Mouse (Mus musculus) testis, postnatal 10 days (tissue): ENCODE results near the gene Hist1h2bn.
"Not testable (repeated sequence)": the region's sequence is repeated elsewhere in the genome, so short reads cannot be mapped to it uniquely, and the experiment has no call there.

Experiments used
- DNase-seq: peaks from one replicate; pipeline ENCODE4 v3.0.0; 2021; ENCODE audit warnings: low spot score

Gene Hist1h2bn

DNA sequence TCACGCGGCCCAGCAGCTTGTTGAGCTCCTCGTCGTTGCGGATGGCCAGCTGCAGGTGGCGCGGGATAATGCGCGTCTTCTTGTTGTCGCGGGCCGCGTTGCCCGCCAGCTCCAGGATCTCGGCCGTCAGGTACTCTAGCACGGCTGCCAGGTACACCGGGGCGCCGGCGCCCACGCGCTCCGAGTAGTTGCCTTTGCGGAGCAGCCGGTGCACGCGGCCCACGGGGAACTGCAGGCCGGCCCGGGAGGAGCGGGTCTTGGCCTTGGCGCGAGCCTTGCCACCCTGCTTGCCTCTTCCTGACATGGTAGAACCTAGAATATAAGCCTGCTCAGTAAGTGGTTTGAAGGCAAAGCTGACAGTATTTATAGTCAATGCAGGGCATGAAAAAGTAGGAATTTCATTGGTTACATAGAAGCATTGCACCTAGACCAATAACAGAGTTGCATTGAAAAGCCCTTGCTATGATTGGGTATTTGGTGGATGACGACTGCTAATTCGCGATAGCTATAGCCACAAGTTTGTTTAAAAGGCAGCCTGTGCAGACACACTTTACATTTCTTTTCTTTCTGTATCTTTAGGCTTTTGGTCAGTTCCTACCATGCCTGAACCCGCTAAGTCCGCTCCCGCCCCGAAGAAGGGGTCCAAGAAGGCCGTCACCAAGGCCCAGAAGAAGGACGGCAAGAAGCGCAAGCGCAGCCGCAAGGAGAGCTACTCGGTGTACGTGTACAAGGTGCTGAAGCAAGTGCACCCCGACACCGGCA, at the start of gene Hist1h2bn, which contains the start of gene Hist1h2ak:
Gene Hist1h2bn (plus strand): TSS at position 600 of the 762 bp plus-strand sequence.
Gene Hist1h2ak (minus strand): TSS at position 304 of the 762 bp plus-strand sequence.
- peak; percentile 55 for DNase-seq

DNA sequence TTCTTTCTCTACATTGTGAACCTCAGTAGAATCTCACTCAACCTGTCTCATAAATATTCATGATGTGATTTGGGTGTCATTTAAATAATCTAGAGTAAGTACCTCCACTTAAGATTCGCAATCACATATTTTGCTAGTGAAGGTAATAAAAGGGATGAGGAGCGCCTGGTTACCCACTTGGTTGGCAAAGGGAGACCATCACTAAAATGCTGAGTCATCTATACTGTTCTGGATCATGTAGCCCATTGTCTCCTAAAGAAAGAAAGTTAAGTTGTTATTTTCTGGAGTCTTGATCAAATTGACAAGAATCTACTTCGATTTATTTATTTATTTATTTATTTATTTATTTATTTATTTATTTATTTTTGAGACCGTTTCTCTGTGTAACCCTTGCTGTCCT, 47.3 kb upstream of the Hist1h2bn start:
- DNase-seq = no peak

DNA sequence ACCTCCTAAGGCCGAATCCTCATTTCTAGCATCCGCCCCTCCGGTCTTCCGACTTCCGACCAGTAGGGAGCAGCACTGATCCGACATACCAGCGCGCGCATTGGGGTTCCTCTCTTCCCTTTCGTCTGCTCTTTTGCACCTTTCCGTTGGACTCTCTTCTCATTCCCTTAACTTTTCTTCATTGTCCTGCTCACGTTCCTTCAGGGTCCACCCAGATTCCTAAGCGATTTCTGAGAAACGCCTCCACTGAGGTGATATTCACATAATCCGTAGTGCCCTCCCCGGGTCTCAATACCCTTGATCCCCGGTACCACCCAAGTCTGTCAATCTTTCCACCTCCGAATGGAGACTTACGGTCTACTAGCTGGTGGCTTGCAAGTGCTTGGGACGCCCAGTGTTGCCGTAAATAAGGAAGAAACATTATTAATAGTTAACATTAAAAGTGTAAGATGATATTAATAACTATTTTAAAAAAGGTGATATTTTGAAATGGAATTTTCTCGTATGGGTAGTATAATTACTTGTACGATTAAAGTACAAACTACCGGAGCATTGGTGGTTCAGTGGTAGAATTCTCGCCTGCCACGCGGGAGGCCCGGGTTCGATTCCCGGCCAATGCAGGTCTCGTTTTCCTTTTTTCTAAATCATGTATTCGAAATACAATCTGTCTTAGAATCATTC, 43.8 kb upstream of the Hist1h2bn start:
- DNase-seq = peak; percentile 93

DNA sequence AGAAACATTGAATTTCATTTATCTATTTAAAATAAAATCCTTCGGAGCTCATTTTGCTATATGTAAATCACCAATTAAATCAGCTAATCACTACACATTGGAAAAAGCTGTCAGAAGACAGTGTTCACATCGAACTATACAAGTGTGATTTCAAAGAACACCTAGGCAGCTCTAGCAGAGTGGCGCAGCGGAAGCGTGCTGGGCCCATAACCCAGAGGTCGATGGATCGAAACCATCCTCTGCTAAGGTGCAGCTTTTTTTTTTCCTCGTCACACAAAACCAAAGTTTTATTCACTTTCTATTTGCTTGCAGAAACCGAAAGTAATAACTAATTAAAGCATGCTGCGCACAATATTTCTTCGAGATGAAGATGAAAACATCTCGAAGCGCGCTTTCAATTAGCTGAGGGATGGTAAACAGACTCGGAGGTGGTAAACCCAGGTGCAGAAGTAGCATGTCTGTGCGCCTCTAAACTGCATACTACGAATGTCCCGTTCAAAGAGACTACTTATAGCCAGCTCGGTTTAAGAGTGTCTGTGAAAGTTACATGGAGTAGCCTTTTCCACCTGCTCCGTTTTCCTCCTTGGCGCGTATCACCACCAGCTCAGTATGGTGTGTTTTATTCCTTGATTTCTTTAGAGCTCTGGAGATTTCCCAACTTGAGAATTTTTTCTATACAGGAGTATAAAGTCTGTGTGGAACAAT, 43.0 kb upstream of the Hist1h2bn start:
- DNase-seq = peak; percentile 85

DNA sequence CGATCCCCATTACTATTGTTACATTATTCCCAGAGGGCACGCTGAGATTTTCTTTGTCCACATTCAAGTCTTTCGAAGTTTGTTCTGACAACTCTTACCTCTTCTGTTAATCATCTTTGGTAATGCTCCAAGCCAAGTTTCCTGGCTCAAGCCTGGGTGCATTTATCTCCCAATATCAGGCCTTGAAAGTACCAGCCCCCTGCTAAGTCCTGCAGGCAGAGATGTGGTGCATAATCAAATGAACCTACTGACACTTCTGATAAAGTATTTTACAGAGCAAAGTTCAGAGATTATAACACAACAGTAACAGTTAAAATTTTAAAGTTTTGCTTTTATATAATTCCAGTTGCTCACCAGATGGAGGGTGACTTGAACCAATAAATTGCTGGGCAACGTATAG, 42.2 kb upstream of the Hist1h2bn start:
- no peak for DNase-seq

DNA sequence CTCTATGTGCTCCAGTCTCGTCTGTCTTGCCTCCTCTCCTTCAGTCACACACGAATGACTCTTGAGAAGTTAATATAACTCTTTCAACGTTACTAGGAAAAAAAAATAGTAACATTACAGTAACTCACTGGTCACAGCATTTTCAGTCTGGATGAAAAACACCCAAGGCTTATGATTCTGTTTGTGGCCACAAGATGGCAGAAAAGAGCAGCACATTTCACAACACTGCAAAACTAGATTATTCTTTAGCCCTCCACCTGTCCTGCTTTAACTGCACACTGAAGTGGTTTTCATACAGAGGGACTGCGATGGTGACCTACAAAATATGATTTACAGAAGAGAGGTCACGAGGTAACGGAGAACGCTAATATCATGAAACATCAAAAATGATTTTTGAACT, 39.2 kb upstream of the Hist1h2bn start:
- peak; percentile 59 for DNase-seq

DNA sequence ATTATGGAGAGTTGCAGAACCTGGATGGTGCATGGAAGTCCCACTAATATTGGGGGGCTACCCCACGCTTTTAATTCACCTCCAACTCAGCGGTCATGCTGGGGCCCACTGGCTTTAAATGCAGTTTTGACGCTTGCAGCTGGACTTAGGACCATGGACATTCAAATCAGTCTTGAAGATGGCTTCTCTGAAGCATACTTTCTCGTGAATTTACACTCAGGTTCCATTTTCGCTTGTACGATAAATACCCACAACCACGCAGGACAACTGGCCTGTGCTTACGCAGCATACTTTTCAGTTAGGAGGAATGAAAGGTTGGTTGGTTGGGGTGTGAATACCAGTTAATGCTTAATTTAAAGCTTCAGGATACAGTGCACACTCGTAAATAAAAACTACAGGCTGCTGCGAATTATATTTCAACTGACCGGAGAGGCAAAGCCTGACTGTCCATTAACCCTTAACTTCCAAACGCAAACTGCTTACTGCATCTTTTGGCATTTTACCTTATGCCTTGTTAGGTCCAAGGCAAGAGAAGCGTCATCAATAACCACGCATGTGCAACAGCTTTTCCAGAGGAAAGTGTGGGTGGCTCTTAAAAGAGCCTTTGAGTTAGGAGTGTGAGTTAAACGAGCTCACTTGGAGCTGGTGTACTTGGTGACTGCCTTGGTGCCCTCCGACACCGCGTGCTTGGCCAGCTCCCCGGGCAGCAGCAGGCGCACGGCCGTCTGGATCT, 38.6 kb upstream of the Hist1h2bn start:
- no peak for DNase-seq

DNA sequence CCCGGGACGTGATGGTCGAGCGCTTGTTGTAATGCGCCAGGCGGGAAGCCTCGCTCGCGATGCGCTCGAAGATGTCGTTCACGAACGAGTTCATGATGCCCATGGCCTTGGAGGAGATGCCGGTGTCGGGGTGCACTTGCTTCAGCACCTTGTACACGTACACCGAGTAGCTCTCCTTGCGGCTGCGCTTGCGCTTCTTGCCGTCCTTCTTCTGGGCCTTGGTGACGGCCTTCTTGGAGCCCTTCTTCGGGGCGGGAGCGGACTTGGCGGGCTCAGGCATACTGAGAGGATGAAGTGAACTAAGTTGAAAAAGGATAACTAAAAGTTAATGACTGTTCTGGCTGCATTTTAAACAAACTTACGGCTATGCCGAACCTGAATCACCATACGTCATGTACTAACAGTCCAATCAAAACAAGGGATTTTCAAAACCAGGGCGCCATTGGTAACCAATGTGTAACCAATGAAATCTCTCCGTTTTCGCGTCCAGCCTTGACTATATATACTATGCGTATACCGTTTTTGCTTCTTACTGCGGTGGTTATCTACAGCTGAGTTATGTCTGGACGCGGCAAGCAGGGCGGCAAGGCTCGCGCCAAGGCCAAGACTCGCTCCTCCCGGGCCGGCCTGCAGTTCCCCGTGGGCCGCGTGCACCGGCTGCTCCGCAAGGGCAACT, 37.9 kb upstream of the Hist1h2bn start, which contains the start of the genes Hist1h2bl and Hist1h2ai:
Gene Hist1h2bl (minus strand): TSS at position 280 of the 676 bp plus-strand sequence.
Gene Hist1h2ai (plus strand): TSS at position 559 of the 676 bp plus-strand sequence.
- DNase-seq = peak; percentile 64

DNA sequence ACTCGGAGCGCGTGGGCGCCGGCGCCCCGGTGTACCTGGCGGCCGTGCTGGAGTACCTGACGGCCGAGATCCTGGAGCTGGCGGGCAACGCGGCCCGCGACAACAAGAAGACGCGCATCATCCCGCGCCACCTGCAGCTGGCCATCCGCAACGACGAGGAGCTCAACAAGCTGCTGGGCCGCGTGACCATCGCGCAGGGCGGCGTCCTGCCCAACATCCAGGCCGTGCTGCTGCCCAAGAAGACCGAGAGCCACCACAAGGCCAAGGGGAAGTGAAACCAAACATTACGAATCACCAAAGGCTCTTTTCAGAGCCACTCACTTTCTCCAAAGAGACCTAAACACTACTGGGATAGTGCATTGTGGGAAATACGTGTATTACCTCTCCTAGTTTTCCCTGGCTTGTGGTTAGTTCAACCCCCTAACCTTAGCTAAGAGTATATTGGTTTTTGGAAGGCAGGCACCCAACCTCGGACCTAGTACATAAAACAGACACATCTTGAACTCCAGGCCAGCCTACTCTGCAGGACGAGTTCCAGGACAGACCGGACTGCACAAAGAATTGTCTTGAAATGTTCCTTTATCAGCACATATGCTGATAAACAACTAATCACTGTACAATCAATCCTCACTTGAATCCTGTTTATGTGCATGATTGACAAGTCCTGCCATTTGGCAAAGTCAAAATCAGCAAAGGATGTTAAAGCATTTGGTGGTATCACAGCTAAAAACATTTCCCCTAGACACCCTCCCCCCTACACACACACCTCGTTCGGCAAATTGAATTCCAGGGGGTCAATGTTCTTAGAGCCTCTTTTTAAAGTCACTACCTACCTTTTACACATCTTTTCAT, 37.2 kb upstream of the Hist1h2bn start:
- DNase-seq = not testable (repeated sequence)

DNA sequence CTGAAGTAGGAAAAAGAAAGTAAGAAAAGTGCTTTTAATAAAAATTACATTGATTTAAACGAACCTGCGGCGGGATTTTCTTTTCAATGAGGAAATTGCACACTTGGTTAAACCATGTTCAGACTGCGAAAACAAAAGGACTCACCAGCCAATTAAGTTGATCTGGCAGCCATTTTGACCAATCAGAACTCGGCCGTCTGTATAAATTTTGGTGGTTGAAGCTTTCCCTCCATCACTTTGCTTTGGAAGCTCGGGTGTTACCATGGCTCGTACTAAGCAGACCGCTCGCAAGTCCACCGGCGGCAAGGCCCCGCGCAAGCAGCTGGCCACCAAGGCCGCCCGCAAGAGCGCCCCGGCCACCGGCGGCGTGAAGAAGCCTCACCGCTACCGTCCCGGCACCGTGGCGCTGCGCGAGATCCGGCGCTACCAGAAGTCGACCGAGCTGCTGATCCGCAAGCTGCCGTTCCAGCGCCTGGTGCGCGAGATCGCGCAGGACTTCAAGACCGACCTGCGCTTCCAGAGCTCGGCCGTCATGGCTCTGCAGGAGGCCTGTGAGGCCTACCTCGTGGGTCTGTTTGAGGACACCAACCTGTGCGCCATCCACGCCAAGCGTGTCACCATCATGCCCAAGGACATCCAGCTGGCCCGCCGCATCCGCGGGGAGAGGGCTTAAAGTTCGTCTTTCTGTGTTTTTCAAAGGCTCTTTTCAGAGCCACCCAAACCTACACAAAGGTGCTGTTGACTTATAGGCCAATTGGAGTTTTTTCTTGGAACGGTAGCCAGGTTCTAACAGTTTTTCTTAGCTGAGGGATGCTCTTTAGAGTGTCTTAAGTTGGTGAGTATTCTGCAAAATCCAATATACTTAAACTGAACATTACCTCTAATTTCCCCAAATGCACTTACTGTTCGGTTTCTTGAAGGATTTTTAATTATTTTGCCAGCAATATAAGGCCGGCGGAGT, 36.2 kb upstream of the Hist1h2bn start, which contains the start of gene Hist1h3h:
Gene Hist1h3h (plus strand): TSS at position 263 of the 961 bp plus-strand sequence.
- peak; percentile 74 for DNase-seq

DNA sequence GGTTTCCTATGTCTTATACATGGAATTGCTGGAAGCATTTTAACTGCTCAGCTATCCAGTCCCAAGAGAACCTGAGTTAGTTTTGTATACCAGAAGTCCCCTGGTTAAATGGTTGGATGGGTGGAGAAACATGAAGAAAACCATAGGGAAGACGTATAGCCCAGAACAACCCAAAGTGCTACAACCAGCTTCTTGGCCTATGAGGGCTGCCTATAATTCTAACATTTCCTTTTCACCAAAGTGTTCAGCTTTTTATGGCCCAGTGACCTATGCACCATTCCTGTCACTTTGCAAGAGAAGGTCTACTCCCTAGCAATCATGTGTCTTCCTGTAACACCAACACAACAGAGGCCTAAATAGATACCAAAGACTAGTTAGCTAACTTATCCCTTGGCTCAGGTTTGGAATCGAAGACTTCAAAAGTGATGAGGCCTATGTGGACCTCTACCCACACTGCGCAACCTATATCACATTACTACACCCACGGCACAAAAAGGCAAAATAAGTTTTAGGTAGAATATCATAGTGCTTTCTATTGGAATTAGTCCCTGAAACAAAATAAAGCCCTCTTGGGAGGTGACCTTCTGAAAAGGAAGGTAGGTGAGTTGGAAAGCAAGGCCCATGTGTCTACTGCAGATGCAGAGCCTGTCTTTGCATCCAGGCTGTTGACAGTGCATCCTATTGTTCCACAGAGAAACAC, 35.4 kb upstream of the Hist1h2bn start:
- DNase-seq = no peak

DNA sequence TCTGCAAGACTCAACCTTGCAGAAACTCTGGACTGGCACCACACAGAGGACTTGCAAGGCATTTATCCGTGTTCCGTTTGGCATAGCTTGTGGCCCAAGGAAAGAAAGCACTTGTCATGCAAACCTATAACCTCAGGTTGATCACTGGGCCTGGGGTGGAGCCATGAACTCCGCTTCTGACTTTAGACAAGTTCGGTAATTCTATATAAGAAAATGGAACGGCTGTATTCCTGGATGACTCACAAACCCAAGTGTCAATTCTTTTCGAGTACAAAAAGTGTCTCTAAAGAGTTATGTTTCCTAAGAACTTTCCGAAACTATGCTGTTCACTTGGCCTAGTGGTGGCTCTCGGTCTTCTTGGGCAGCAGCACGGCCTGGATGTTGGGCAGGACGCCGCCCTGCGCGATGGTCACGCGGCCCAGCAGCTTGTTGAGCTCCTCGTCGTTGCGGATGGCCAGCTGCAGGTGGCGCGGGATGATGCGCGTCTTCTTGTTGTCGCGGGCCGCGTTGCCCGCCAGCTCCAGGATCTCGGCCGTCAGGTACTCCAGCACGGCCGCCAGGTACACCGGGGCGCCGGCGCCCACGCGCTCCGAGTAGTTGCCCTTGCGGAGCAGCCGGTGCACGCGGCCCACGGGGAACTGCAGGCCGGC, 32.7 kb upstream of the Hist1h2bn start:
- not testable (repeated sequence) for DNase-seq

DNA sequence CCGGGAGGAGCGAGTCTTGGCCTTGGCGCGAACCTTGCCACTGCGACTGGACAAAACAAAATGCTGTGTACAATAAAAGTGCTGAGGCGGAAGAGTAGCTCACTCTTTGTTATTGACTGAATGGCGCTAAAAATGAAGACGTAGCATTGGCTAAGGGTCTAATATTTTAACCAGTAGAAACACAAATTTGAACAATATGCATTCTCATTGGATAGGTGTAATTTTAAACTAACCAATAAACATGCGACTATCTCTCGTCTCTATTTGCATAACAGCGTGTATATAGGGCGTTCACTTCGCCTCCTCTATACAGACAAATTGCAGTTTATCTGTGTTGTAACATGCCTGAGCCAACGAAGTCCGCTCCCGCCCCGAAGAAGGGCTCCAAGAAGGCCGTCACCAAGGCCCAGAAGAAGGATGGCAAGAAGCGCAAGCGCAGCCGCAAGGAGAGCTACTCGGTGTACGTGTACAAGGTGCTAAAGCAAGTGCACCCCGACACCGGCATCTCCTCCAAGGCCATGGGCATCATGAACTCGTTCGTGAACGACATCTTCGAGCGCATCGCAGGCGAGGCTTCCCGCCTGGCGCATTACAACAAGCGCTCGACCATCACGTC, 32.1 kb upstream of the Hist1h2bn start, which contains the start of gene Hist1h2bm:
Gene Hist1h2bm (plus strand): TSS at position 288 of the 616 bp plus-strand sequence.
- peak; percentile 54 for DNase-seq

DNA sequence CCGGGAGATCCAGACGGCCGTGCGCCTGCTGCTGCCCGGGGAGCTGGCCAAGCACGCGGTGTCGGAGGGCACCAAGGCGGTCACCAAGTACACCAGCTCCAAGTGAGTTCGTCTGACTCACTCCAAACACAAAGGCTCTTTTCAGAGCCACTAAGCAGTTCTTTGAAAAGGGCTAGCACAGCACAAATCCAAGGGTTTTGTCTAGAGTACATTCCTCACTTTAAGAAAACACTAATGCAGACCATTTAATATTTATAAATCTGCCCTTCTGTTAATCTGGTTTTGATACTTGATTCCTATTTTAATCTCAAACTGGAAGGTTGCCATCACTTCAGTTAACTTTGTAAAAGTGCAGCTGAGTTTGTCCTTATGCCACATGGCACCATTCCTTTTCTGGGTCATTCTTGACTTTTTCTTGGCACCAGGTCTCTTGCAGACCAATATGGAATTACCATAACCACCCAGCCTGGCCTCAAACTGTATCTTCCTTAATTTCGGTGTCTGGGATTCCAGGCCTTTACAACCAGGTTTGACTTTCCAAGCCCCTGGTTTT, 31.5 kb upstream of the Hist1h2bn start:
- DNase-seq = no peak

DNA sequence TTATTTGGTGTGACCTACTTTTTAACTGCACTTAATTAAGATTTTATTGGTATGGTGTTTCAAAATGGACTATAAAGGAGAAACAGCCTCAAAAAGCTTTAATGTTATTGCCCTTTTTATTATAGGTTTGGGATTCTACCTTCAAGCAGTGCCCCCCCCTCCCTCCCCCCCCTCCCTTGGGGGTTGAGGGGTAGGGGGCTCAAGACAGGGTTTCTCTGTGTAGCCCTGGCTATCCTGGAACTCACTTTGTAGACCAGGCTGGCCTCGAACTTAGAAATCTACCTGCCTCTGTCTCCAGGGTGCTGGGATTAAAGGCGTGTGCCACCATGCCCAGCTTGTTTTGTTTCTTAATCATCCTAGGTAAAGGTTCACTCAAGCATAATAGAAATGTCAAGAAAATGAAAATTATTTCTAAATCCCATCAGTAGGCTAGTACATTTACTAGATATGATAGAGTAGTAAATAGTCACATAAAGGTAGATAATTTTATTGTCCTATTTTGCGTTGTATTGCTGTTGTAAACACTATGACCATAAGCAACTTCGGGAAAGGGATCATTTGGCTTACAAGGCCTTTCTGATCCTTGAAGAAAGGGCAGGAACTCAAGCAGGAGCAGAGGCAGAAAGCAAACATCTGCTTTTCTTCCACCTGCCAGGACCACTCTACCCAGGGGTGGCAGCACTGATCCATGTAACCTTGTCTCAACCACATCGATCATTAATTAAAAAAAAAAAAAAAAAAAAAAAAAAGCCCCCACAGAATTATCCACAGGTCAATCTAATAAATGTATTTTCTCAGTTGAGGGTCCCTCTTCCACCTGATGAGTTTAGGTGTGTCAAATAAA, 30.7 kb upstream of the Hist1h2bn start:
- no peak for DNase-seq
